Mouse (Mus musculus) bone marrow macrophage, adult 2 months (primary cell): ENCODE measurements around the gene Dpep2nb.

ENCODE experiments used
- CTCF ChIP-seq: IDR thresholded peaks from 2 replicates; pipeline ENCODE4 v1.5.1; 2012; ENCODE audit warnings: low read depth, mild to moderate bottlenecking, low read length, moderate library complexity
- POLR2A ChIP-seq: IDR thresholded peaks from 2 replicates; pipeline ENCODE4 v1.6.1; 2012; ENCODE audit warnings: mild to moderate bottlenecking, low read depth, low read length, borderline replicate concordance

DNA sequence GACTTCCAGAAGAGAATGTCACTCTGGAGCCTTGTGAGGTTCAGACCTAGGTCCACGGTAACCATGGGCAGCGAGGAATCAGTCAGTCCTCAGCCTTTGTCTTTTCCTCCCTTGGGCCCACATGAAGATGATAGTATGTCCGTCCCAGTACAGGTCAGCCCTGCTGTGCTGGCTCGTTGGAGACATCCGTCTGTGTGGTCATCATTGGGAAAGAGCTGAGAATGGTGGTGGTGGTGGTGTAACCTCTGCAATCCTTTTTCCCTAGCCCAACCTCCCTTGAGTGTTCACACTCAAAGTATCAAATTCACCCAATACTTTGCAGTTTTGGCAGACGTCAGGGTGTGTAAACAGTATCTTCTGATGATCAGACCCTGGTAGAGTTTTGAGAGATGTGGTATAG, 44.1 kb upstream of the Dpep2nb start:
- TF ChIP-seq POLR2A = no peak
- TF ChIP-seq CTCF = no peak
